Mouse (Mus musculus) C2C12 (cell line): Measurements from ENCODE around the gene Fyn. TPM values are rescaled to one million over a fixed set of nuclear protein-coding genes. Genes with fewer than 3 reads are reported as not detected.

ENCODE experiments used
- H3K27me3 ChIP-seq: one replicate; pipeline ENCODE4 v1.6.1; 2011; ENCODE audit not compliant: control insufficient read depth, insufficient read depth, insufficient read length
- H3K36me3 ChIP-seq: one replicate; pipeline ENCODE4 v1.6.1; 2011; ENCODE audit not compliant: control insufficient read depth, insufficient read depth
- H3K4me3 ChIP-seq: one replicate; pipeline ENCODE4 v1.5.1; 2011; ENCODE audit warnings: mild to moderate bottlenecking, control low read depth; ENCODE audit not compliant: poor library complexity, insufficient read depth, severe bottlenecking
- H3K79me2 ChIP-seq: one replicate; pipeline ENCODE4 v1.6.1; 2011; ENCODE audit not compliant: control insufficient read depth, insufficient read depth
- H3K79me3 ChIP-seq: one replicate; pipeline ENCODE4 v1.6.1; 2011; ENCODE audit warnings: low read depth, control low read depth
- H3ac ChIP-seq: one replicate; pipeline ENCODE3; 2011; ENCODE audit warnings: low read depth; ENCODE audit not compliant: control insufficient read depth, insufficient read length
- CEBPB ChIP-seq: IDR thresholded peaks from one replicate; pipeline ENCODE4 v1.6.1; 2011; ENCODE audit warnings: low read depth, mild to moderate bottlenecking, control low read depth, moderate library complexity
- CTCF ChIP-seq: IDR thresholded peaks from one replicate; pipeline ENCODE4 v1.5.1; 2011; ENCODE audit not compliant: control insufficient read depth, insufficient read depth, insufficient read length
- FOSL1 ChIP-seq: IDR thresholded peaks from one replicate; pipeline ENCODE4 v1.8.0; 2011; ENCODE audit warnings: mild to moderate bottlenecking, low read length; ENCODE audit not compliant: poor library complexity, insufficient read depth, severe bottlenecking
- MAX ChIP-seq: IDR thresholded peaks from one replicate; pipeline ENCODE4 v1.6.1; 2011; ENCODE audit warnings: mild to moderate bottlenecking, control low read depth
- MYOD1 ChIP-seq: IDR thresholded peaks from one replicate; pipeline ENCODE4 v1.6.1; 2011; ENCODE audit warnings: low read depth; ENCODE audit not compliant: control insufficient read depth, insufficient read length
- MYOG ChIP-seq: IDR thresholded peaks from one replicate; pipeline ENCODE4 v1.6.1; 2011; ENCODE audit not compliant: control insufficient read depth, insufficient read length; ENCODE audit errors: extremely low read depth
- USF1 ChIP-seq: IDR thresholded peaks from one replicate; pipeline ENCODE4 v1.6.1; 2011; ENCODE audit warnings: low read depth, mild to moderate bottlenecking, control low read depth, moderate library complexity
- polyA plus RNA-seq: library from polyadenylated mRNA; unstranded; fragments of >200 nt; fragmentation: generic; extraction: Trizol; gene quantifications from one replicate; pipeline ENCODE4 v1.2.1, GENCODE M21; 2012; ENCODE audit warnings: missing spikeins

The Fyn gene
- polyA plus RNA-seq, 1 experiment: 16.1 TPM

GRCm38 (mm10) chr10:39443947-39444346, 75.3 kb downstream of the Fyn start:
- no peaks in the 10 kb centered on the region for H3K79me3 ChIP-seq
- TF ChIP-seq USF1: no peak
- TF ChIP-seq MYOD1: no peak
- no peak for TF ChIP-seq CTCF
- no peak for TF ChIP-seq CEBPB
- TF ChIP-seq MYOG: no peak
- TF ChIP-seq MAX: no peak
- no peak for TF ChIP-seq FOSL1
- H3K4me3 ChIP-seq: no peak overlapping the region
- no peak overlapping the region for H3ac ChIP-seq
- H3K36me3 ChIP-seq: no peaks in the 10 kb centered on the region
- H3K79me2 ChIP-seq: no peaks in the 10 kb centered on the region
- H3K27me3 ChIP-seq: no peaks in the 10 kb centered on the region

- H3K79me3 ChIP-seq: no peaks in the 10 kb centered on the region
- H3K27me3 ChIP-seq: no peaks in the 10 kb centered on the region
- H3K4me3 ChIP-seq: no peak overlapping the region
- no peaks in the 10 kb centered on the region for H3K79me2 ChIP-seq
- TF ChIP-seq MAX (no peak), CEBPB (no peak), FOSL1 (no peak), MYOG (no peak), CTCF (no peak), USF1 (no peak), MYOD1 (no peak)
- no peaks in the 10 kb centered on the region for H3K36me3 ChIP-seq
- H3ac ChIP-seq: no peak overlapping the region
Observed at GRCm38 (mm10) chr10:39445870-39446269, 77.2 kb downstream of the Fyn start.

- Histone ChIP-seq H3ac (no peak overlapping the region), H3K27me3 (no peaks in the 10 kb centered on the region), H3K36me3 (no peaks in the 10 kb centered on the region), H3K79me3 (no peaks in the 10 kb centered on the region), H3K4me3 (no peak overlapping the region), H3K79me2 (no peaks in the 10 kb centered on the region)
- TF ChIP-seq MYOG (no peak), FOSL1 (no peak), MYOD1 (no peak), CTCF (no peak), CEBPB (no peak), USF1 (no peak), MAX (no peak)
Observed at GRCm38 (mm10) chr10:39446706-39447105, 78.1 kb downstream of the Fyn start.

GRCm38 (mm10) chr10:39449179-39449578, 80.5 kb downstream of the Fyn start:
- Histone ChIP-seq H3K79me2 (no peaks in the 10 kb centered on the region), H3ac (no peak overlapping the region), H3K27me3 (no peaks in the 10 kb centered on the region), H3K4me3 (no peak overlapping the region), H3K79me3 (no peaks in the 10 kb centered on the region), H3K36me3 (no peaks in the 10 kb centered on the region)
- TF ChIP-seq USF1 (no peak), MYOD1 (no peak), MYOG (no peak), CTCF (no peak), FOSL1 (no peak), CEBPB (no peak), MAX (no peak)

- Histone ChIP-seq H3ac (no peak overlapping the region), H3K79me3 (no peaks in the 10 kb centered on the region), H3K36me3 (no peaks in the 10 kb centered on the region), H3K4me3 (no peak overlapping the region), H3K27me3 (no peaks in the 10 kb centered on the region), H3K79me2 (no peaks in the 10 kb centered on the region)
- TF ChIP-seq CTCF (no peak), FOSL1 (no peak), USF1 (no peak), MAX (no peak), MYOG (no peak), CEBPB (no peak), MYOD1 (no peak)
Observed at GRCm38 (mm10) chr10:39450356-39450755, 81.7 kb downstream of the Fyn start.

GRCm38 (mm10) chr10:39451065-39451464, 82.4 kb downstream of the Fyn start:
- no peaks in the 10 kb centered on the region for H3K79me3 ChIP-seq
- H3K36me3 ChIP-seq: no peaks in the 10 kb centered on the region
- H3K4me3 ChIP-seq: no peak overlapping the region
- no peak overlapping the region for H3ac ChIP-seq
- no peaks in the 10 kb centered on the region for H3K79me2 ChIP-seq
- TF ChIP-seq MYOG: no peak
- no peak for TF ChIP-seq MAX
- TF ChIP-seq FOSL1: no peak
- no peak for TF ChIP-seq CEBPB
- TF ChIP-seq MYOD1: no peak
- no peak for TF ChIP-seq CTCF
- TF ChIP-seq USF1: no peak
- H3K27me3 ChIP-seq: no peaks in the 10 kb centered on the region
